Mouse (Mus musculus): Measurements from ENCODE around the gene Flrt1.

The Flrt1 gene

DNA sequence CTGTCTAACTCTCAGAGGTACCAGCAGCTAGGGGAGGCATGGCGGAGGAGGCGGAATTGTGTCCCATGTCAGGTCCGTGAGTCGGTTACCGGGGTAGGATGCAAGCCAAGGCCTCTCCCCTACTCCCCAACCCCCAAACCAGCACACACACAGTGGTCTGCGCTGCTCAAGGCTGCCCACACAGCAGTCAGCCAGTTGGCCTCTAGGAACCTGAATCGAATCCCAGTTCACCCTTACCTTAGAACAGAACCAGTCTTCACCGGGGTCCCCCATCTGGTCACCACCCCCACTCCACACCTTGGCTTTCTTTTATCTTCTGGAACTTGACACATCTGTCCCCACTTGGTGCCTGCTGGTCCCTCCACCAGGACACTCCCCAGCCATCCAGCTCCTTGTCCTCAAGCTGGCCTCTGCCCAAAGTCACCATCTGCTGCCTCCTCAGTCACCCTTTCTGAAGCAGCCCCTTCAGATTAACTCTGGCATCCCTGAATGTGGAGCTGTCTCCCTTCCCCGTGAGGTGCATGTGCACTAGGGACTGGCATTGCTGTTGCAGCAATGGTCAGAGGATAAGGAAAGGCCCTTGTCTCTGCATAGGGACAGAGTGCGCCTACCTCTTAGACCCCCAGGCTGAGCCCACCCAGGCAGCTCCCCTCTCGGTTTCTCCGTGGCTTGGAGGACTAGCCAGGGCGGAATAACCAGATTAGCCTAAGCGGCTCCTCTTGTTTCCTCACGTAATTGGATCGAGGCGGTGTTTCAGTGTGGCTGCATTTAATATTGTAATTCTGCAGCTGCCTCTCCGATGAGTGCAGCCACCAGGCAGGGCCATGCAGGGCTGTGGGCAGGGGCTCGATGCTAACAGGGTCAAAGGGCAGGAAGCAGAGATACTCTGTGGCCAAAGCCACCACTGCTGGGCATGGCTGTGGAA is 23.3 kb upstream of the Flrt1 start:
- DNase-seq: no peak

DNA sequence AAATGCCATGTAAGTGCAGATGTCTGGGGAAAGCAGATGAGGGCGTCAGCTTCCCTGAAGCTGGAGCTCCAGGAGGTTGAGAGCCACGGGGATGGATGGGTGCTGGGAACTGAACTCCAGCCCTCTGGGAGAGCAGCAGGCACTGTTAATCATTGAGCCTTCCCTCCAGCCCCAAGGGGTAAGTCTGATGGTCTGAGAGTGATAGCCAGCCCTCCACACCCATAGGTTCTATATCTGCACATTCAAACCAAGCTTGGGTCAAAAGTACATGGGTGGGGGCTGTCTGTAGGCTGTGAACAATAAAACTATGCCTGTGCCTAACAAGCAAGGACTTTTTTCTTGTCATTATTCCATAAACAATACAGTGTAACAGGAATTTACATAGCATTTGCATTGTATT is 21.4 kb upstream of the Flrt1 start:
- DNase-seq: no peak

DNA sequence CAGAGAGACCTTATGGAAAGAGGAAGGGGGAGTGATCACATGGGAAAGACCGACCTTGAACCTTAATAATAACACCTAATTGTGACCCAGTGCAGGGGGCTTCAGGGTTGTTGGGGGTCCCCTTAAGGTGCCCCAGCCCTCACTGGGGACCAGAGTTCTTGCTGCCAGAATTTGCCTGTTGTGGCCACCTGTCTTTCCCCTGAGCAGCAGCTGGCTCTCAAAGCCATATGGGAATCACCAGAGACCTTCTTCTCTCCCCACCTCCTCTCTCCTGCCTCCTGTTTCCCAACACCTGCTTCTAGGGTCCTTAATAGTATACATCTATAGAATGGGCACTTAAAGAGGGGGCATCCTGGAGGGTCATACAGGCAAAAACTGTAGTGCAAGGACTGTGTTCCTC is 20.7 kb upstream of the Flrt1 start:
- no peak for DNase-seq

DNA sequence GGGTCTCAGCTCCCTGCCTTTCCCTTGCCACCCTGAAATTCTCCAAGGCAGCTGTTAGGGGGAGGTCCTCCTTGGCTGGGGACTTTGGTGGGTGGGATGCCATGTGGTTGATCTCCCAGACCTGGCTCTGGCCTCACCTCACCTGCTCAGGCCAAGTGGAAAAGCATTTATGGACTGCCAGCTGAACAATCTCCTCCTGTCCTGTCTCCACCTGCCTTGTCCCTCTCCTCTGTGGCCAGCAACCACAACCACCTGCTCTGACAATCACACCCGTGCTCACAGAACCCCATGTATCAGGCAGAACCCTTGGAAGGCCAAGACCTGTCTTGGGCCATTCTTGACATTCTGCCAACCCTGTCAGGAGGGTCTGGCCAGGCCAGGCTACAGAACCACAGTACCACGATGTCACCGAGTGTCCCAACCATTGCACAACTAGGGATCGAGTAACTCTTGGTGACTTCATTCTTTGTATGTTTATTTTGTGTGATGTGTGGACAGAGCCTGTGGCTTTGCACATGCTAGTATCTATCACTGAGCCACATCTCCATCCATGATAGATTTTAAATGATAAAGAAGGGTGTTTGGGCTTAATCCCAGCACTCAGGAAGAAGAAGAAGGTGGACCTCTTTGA is 20.1 kb upstream of the Flrt1 start:
- no peak for DNase-seq

DNA sequence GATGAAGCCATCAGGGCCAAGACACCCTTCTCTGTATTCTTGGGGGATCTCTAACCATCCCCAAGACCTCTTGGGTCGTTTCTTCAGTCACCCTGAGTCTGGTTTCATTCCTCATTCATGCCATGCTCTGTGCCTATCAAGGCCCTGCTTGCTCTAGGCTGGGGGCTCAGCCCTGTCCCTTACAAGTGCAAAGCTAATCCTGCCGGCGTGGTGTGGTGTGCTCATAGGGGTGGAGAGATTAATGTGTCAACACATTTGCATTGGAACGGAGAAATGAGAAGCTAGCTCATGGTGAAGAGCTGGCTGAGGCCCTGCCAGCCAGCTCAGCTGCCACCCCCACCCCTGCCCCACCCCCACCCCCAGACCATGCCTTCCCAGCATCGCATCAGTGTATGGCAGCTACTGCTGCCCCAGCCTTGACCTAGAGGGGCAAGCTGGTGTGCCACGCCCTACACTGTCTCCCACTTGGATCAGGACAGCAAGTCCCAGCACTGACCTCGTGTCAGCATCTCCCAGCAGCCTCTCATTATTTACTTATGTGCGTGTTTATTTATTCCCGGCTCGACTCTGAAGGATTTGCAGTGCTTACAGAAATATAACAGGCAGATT is 17.3 kb upstream of the Flrt1 start:
- no peak for DNase-seq

DNA sequence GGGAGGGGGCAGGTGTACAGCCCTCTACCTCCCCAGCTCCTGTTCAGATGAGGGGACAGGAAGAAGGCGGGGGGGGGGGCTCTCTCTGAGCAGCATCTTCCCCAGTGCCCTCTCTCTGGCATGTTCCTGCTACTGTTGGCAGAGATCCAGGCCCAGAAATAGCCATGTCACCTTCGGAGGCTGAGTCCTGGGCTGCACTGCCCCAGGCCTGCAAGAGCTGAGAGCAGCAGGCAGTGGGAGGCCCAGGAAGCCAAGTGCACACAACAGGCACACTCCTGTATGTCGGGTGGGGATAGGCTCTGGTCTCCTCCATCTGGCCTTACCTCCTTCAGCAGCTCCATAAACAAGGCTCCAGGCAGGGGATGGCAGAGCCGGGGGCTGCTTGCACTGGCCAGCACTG is 16.7 kb upstream of the Flrt1 start:
- no peak for DNase-seq

DNA sequence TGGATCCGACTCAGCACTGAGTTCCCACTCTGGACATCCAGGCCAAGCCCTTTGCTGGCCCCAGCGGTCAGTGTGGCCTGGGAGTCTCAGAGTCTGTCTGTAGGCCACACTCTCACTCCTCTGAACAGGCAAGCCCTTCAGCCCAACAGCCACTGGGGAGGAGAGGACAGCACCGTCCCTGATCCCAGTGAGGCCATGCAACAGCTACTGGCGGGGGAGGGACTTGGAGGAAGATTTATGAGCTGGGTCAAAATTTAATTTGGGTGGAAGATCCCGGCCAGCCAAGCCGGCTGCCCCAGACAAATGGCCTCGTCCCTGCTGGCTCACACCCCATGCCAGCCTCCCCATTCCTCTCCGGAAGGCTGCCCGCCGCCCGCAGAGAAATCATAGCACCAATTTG is 15.7 kb upstream of the Flrt1 start:
- no peak for DNase-seq

DNA sequence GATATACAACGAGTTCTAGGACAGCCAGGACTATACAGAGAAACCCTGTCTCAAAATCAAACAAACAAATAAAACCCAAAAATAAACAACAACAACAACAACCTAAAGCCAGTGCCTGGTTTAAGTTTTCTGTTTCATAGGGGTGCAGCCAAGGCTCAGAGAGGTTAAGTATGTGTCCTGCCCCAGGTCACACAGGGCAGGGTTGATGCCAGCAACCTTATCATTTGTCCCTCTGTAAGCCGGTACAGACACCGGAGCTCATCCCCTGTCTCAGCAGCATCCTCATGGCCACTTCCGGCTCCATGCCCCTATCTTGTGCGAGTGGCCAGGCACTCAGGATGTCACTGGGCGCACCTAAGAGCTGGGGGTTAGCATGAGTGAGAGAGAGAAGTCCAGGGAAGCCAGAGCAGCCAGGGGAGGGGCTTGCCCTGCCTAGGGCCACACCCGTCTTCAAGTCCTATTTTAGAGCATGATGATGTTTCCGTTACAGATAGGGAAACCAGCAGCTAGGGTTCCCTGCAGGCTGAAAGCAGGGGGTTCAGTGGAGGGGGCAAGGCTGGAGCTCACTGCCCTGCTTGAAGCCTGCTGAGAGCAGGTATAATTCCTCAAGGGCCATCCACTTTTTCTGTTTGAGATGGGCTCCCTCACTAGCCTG is 12.3 kb upstream of the Flrt1 start:
- peak; percentile 19 for DNase-seq

DNA sequence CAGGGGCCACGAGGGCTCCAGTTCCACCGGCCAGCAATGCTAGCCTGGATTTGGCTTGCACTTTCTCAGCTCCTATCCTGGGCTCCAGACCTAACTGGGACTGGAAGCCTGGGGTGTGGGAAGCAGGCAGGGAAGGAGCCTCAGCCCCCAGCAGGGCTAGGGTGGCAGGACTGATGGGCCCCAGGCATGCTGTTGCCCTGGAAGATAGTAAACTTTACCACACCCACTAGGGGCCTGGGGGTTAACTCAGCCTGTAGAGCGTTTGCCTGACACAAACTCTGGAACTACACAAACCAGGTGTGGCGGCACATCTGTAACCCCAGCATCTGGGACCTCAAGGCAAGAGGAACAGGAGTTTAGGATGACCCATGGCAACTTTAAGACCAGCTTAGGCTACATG is 11.6 kb upstream of the Flrt1 start:
- DNase-seq: peak; percentile 19

DNA sequence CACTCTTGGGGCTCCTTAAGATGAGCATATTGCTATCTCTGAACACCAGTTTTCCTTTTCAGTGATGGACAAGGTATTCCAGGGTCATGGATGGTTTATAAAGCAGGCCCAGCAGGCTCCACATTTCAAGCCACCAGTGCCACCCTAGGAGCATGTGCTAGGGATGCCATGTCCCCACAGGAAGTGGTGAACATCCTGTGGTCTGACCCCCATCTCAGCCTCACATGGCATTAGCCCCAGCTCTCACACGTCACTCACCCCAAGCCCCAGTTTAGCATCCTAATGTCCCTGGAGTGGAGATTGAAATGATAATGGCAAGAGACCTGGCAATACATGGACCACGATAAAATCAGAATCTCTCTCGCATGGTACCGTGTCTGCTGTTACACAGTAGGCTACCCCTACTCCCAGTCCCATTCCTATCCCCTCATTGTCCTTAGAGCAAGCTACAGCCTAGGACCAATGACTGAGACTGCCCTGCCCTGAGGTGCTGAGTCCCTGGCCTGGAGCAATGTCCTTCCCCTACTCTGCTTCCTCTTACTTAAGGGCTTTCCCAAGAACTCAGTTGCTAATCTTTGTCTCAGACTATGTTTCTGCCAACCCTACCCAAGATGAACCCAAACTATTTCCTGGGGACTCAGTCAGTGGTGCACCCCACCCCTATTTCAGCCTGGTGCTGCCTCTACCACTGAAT is 10.7 kb upstream of the Flrt1 start:
- DNase-seq: peak; percentile 34

DNA sequence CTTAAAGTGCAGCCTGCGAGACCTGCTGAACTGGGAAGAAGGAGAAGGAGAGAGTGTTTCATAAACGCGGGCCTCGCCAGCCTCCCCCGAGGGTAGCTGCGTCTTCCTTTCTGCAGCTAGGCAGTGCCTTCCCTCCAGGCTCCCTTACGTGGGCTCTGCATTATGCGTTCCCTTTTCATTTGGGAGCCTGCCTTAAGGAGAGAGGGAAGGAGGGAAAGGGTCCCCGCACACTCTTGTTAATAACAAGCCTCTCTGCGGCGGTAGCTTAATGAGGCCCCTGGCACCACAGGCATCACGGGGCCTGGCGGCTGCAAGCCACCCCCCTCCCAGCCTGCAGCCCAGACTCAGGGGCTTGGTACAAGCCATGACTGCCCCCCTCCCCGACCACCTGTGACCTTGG is 8.0 kb upstream of the Flrt1 start:
- no peak for DNase-seq

DNA sequence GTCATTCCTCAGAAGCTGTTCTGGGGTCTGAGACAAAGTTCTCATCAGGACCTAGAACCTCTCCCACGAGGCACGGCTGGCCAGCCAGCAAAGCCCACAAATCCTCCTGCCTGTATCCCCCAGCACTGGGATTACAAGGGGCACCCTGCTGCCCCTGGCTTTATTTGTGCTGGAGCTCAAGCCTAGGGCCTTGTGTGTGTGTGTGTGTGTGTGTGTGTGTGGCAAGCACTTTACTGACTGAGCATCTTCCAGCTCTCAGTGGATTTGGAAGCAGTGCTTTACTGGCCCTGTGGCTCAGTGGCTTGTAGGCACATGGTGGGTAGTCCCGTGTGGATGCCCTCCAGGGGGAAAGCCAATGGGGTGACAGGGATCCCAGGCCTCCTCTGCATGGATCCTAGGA is 7.1 kb upstream of the Flrt1 start:
- DNase-seq: no peak

DNA sequence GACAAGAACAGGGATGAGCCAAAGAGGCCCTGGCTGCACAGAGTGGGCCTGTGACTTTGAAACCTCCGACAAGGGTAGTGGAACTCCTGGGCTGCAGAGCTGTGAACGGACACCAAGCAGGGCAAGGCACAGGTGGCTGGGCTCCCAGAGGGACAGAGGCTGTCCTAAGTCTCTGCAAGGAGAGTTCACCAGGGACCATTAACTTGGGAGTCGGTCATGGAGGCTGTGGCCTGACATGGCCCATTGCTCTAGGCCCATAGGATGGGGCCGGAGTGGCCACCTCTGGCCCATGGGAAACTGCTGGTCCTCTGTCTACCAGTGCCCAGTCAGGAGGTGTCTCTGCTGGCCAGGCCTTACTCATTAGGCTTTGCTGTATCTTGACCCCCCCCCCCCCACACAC is 6.2 kb upstream of the Flrt1 start:
- no peak for DNase-seq

DNA sequence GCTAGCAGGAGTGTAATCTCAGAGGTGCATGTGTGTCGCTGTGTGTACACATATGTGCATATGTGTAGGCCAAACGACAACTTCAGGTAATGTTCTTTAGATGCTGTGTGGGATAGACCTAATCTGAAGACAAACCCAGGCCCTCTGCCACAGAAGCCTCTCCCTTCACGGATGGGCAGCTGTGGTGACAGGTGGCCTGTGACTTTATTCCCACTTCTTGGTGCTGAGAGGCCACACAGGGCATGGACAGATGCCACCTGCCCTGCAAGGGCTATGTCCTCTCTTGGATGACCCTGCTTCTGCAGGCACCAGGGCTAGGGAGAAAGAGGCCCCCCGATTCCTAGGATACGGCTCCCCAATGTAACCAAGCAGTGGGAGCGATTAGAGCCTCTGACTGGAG is 5.8 kb upstream of the Flrt1 start:
- DNase-seq: no peak

DNA sequence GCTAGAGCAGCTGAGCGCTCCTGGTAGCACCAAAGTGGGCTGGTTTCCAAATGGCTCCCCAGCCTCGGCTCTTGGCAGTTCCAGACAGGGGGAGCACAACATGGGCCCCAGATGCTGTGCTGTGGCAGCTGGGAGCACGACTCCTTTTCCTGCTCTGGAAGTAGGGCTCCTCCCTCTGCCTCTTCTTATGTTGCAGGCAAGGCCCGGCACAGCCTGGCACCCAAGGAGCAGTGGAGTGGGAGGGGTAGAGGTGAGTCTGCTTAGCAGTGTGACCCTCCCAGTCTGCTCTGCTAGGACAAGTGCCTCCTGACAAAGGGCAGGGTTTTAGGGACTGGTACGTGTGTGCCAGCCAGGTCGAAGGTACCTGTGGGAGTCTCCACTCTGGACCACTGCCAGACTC is 5.3 kb upstream of the Flrt1 start:
- no peak for DNase-seq

DNA sequence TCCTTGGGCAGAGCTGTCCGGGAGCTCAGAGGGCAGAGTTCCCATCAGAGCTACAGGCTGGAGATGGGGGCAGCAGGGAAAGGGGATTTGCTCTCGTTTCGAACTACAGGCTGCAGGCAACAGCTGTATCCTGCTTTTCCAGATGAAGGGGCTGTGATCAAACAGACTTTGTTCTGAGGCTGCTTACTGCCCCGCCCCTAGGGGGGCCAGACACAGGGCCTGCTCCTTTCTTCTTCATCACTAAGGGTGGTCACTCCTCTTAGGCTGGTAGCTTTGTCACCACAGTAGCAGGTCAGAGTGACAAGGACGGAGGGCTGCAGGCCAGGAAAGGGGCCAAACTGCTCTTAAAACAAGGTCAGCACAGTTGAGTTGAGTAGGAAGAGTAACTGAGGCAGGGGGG is 4.6 kb upstream of the Flrt1 start:
- DNase-seq: no peak

DNA sequence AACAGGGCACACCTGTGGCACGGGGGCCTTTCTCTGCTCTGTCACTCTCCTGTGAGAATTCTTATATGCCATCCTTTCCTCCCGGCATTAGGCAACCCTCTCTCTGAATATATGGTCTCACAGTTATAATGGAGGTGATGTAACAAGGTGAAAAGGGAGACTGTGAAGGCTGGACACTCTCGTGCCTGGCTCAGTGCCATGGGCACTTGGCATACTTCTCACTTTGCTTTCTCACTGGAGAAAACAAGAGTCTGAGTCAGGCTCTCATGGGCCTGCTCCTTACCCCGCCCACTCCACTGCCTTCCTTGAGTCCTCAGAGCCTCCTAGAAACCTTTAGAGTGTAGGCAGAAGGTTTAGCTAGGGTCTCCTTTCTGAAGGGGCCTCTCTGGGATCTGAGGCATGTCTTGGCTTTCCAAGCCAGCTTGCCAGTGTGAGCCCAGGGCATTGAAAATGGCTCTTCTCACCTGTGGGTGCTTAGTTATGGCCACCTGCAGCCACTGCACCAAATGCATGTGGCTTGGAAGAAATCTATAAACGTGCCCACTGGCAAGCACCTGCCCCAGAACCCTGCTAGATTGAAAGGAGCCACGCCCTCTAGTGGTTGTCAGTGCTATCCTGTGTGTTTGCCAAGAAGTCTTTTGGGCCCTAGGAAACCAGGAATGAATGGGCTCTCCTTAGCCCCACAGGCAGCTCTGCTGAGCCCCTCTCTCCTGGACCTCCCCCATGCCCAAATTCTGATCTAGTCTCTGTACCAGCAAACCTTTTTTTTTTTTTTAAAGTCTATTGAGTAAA is 2.8 kb upstream of the Flrt1 start:
- peak; percentile 42 for DNase-seq

DNA sequence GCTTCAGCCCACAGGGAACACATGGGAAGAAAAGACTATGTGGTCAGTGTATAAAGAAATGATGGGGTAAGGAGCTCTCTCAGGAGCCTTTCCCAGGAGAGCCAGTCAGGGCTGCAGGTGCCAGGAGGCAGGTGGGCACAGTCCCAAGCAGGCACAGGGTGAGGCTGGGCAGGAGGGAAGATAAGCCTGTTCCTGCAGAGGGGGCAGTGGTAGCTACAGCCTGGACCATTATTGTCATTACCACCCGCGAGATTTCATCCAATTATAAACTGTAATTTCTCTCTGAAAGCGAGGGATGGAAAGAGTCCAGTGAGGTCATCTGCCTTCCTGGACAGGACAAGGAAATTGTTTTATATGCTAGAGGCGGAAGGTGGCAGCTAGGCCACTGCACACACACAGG is 1.6 kb upstream of the Flrt1 start:
- no peak for DNase-seq

DNA sequence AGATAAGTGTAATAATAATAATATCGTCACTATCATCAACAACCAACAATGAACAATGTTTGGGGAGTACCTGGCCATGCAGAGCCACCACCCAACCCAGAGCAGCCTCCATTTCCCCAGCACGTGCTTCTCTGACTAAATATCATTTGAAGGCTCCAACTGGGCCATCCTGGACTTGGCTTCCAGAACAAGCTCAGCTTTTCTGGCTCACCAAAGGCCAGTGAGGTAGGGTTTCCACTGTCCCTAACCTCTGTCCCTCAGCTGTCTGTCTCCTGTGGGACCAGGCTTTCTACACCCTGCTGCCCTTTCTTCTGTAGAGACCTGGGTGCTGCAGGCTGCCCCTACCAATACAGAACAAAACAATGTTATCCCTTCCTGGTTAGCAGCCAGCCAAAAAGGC is 1.0 kb upstream of the Flrt1 start:
- DNase-seq: no peak

DNA sequence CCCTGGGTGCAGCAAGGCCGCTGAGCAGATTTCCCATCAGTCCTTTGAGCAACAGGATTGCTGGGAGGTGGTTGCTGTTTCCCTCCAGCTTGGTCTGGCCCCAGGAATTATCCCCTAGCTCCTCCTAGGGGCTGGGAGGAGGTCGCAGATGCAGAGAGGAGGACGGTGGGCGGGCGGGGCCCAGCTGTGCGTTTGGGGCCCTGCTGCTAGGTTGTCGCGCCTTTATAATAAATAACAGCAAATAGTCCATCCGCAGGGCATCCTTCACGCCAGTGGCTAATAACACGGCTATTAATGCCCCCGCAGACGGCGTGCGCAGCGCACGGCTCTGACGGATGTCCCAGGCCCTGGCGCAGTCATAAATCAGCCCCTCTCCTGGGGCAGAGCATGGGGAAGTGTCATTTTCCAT is 1.5 kb downstream of the Flrt1 start:
- DNase-seq: no peak

DNA sequence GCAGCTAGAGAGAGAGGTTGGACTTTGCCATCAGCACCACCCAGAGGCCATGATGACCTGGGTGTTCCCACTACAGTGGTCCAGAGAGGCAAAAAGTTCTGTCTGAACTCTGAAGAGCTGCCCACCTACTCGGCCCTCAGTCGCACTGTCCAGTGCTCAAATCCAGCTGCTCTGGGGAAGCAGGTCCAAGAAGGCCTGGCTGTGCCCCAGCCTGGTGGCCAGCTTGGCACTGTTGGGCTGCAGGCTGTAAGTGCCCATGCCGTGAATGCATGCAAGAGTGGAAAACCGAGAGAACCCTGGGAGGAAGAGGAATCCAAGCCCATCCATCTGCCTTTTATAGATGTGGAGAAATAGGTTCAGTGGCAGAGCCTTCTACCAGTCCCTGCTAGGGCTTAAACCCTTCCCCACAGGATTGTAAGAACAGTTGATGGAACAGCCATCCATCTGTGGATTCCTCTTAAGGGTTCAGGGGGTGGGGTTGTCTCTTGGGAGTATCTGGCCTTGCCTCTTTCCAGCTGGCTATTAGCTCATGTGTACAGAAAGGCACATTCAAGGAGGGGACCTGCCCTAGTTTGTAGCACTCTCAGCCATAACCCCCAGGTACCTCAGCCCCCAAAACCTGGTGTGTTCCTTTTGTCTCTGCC is 2.1 kb downstream of the Flrt1 start:
- DNase-seq: no peak

DNA sequence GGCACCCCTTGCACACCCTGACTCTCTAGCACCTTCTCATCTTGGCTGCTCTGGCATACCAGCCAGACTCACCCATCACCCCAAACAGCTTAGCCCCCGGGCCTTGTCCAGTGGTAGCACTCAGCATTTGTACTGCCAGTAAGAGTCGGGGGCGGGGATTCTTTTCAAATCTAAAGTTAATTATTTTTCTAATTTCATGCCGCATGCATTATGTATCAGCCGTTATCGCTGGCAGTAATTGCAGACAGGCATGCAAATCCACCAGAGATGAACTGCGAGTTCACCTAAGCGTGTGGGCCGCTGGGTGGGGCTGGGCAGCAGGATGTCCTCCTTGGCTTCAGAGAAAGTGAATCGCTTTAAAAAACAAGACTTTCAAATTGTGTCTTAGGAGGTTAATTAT is 3.5 kb downstream of the Flrt1 start:
- no peak for DNase-seq

All from thymus, postnatal 14 days (tissue).